Mouse (Mus musculus) small intestine, adult 2 months (tissue): Measurements from ENCODE around the gene Ryr2. TPM values are rescaled to one million over a fixed set of nuclear protein-coding genes. Genes with fewer than 3 reads are reported as not detected.

Experiments
- H3K27ac ChIP-seq: fragments of 200-500 bp; 2 replicates; pipeline ENCODE4 v1.5.1; 2012; ENCODE audit warnings: low read depth, low read length, control low read depth, inconsistent platforms; ENCODE audit not compliant: insufficient read depth
- H3K27me3 ChIP-seq: fragments of 200-500 bp; 2 replicates; pipeline ENCODE4 v1.6.1; 2012; ENCODE audit warnings: mild to moderate bottlenecking, moderate library complexity, low read length, inconsistent platforms; ENCODE audit not compliant: control insufficient read depth, insufficient read depth
- H3K36me3 ChIP-seq: fragments of 200-500 bp; 2 replicates; pipeline ENCODE4 v1.6.1; 2012; ENCODE audit warnings: mild to moderate bottlenecking, low read length, control low read depth, inconsistent platforms; ENCODE audit not compliant: control insufficient read depth, insufficient read depth
- H3K4me1 ChIP-seq: fragments of 200-500 bp; 2 replicates; pipeline ENCODE4 v1.6.1; 2012; ENCODE audit warnings: low read length, inconsistent platforms, mixed read lengths; ENCODE audit not compliant: control insufficient read depth, insufficient read depth, insufficient read length
- H3K4me3 ChIP-seq: fragments of 200-500 bp; 2 replicates; pipeline ENCODE4 v1.5.1; 2012; ENCODE audit warnings: low read depth, mild to moderate bottlenecking, control low read depth, inconsistent platforms, low read length, moderate library complexity
- CTCF ChIP-seq: fragments of 200-500 bp; IDR thresholded peaks from 2 replicates; pipeline ENCODE4 v1.5.1; 2012; ENCODE audit warnings: low read depth, mild to moderate bottlenecking, control low read depth, inconsistent platforms, low read length, moderate library complexity, mixed read lengths; ENCODE audit not compliant: insufficient replicate concordance, insufficient read length; ENCODE audit errors: extremely low read depth
- POLR2A ChIP-seq: fragments of 200-500 bp; IDR thresholded peaks from 2 replicates; pipeline ENCODE4 v1.6.1; 2012; ENCODE audit warnings: low read depth, mild to moderate bottlenecking, control low read depth, inconsistent platforms, low read length, moderate library complexity
- WGBS: fragments of 180-500 bp; shearing (Covaris S2); methylation state at CpG from one replicate; pipeline ENCODE4 v1.1.7; 2018; 5-methylcytosine and 5-hydroxymethylcytosine counted together
- polyA plus RNA-seq: library from polyadenylated mRNA; depleted of rRNA; stranded (reverse); fragments of >200 nt; gene quantifications from 2 replicates; pipeline ENCODE4 v1.2.3, GENCODE M21; 2012

The Ryr2 gene
- polyA plus RNA-seq, 1 experiment: 0.37 TPM

DNA sequence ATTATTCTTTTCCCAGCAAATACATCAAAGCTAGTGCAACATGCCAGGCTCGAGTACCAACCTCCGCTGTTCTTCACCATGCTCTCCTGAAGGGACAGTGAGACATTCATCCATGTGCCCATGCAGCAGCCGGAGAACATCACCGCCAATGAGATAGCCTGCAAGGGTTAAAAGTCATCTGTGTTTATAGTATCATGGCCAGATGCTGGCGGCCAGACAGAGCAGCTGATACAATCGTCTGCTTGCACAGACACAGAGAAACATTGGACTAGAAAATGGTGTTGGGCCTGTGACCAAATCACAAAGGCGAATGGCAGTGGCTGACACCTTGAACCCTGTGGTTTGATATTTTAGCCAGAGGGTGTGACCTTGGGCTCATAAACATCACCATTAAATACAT, 238.7 kb downstream of the Ryr2 start:
- no peak for TF ChIP-seq CTCF
- TF ChIP-seq POLR2A: no peak
- Histone ChIP-seq H3K4me3 (no peak overlapping the region), H3K27ac (no peak overlapping the region), H3K27me3 (no peaks in the 10 kb centered on the region), H3K4me1 (no peaks in the 10 kb centered on the region), H3K36me3 (no peaks in the 10 kb centered on the region)
- 63% methylated on average over 7 of the region's 7 CpGs for WGBS

DNA sequence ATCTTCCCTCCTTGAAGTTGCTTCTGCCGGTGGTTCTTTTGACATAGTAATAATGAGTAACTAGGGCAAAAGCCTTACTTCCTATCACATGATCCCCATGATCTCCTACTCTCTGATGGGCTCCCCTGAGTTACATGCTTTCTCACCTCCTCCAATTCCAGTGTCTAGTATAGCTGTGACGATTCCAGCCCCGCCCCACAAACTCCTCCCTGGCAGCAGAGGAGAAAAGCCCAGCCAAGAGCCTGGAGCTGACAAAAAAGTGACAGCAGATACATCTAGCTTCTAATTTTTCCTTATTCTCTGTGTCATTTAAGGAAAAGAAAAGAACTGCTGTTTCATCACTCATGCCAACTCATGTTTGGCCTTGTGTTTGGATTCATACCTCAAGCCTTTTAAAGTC, 241.5 kb downstream of the Ryr2 start:
- WGBS: 65% methylated on average over 3 of the region's 3 CpGs
- no peaks in the 10 kb centered on the region for H3K36me3 ChIP-seq
- H3K4me3 ChIP-seq: no peak overlapping the region
- no peak overlapping the region for H3K27ac ChIP-seq
- TF ChIP-seq CTCF (no peak), POLR2A (no peak)
- no peaks in the 10 kb centered on the region for H3K4me1 ChIP-seq
- no peaks in the 10 kb centered on the region for H3K27me3 ChIP-seq

GRCm38 (mm10) chr13:11851691-11852090, 255.1 kb downstream of the Ryr2 start:
- Histone ChIP-seq H3K27ac (no peak overlapping the region), H3K4me3 (no peak overlapping the region), H3K4me1 (no peaks in the 10 kb centered on the region), H3K27me3 (no peaks in the 10 kb centered on the region), H3K36me3 (no peaks in the 10 kb centered on the region)
- no peak for TF ChIP-seq POLR2A
- WGBS: 37% methylated on average over 3 of the region's 3 CpGs

DNA sequence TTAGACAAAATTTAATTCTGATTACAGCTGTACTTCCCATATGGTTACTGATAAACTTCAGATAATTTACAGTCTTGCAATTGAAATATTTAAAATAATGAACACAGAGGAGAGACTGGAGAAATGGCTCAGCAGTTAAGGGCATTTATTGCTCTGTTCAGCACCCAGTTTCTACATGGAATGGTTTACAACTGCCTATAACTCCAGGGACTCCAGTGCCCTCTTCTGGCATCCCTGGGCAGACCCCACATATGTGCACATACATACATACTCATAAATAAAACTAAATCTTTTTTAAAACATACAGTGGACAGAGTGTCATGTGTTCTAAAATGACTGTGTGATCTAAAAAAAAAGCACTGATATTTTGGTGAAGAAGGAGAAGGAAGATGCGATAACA, 262.9 kb downstream of the Ryr2 start:
- Histone ChIP-seq H3K27me3 (no peaks in the 10 kb centered on the region), H3K4me1 (no peaks in the 10 kb centered on the region), H3K4me3 (no peak overlapping the region), H3K27ac (no peak overlapping the region), H3K36me3 (no peaks in the 10 kb centered on the region)
- TF ChIP-seq CTCF (no peak), POLR2A (no peak)
- 94% methylated on average over 1 of the region's 1 CpGs for whole genome bisulfite sequencing

DNA sequence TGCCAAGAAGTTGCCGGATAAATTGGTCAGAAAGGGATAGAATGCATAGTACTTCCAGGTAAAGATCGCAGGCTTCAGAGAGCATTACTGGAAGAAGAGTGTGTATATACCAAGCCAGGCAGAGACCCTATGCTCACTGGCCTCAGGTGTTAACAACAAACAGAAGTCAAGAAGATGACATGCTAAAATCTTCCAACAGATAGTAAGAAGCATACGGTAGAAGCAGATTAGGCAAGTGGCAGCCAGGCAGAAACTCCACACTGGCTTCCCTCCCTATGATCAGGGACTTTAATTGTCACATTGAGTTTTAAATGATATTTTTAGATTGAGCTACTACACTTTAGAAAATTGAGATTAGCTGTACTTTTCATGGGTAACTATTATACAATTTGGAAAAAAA, 268.9 kb downstream of the Ryr2 start:
- Histone ChIP-seq H3K36me3 (no peaks in the 10 kb centered on the region), H3K4me1 (no peaks in the 10 kb centered on the region), H3K27me3 (no peaks in the 10 kb centered on the region), H3K27ac (no peak overlapping the region), H3K4me3 (no peak overlapping the region)
- WGBS: 94% methylated on average over 3 of the region's 3 CpGs
- TF ChIP-seq POLR2A: no peak
- no peak for TF ChIP-seq CTCF

- H3K36me3 ChIP-seq: no peaks in the 10 kb centered on the region
- 78% methylated on average over 4 of the region's 4 CpGs for WGBS
- no peak overlapping the region for H3K4me3 ChIP-seq
- TF ChIP-seq CTCF (no peak), POLR2A (no peak)
- H3K27ac ChIP-seq: no peak overlapping the region
- H3K27me3 ChIP-seq: no peaks in the 10 kb centered on the region
- no peaks in the 10 kb centered on the region for H3K4me1 ChIP-seq
These were observed 269.6 kb downstream of the Ryr2 start for GRCm38 (mm10) chr13:11837152-11837551.

GRCm38 (mm10) chr13:11836304-11837078, 270.3 kb downstream of the Ryr2 start:
- WGBS: 53% methylated on average over 6 of the region's 6 CpGs
- TF ChIP-seq CTCF (no peak), POLR2A (no peak)
- H3K27me3 ChIP-seq: no peaks in the 10 kb centered on the region
- no peaks in the 10 kb centered on the region for H3K36me3 ChIP-seq
- H3K4me3 ChIP-seq: no peak overlapping the region
- H3K4me1 ChIP-seq: no peaks in the 10 kb centered on the region
- H3K27ac ChIP-seq: no peak overlapping the region

DNA sequence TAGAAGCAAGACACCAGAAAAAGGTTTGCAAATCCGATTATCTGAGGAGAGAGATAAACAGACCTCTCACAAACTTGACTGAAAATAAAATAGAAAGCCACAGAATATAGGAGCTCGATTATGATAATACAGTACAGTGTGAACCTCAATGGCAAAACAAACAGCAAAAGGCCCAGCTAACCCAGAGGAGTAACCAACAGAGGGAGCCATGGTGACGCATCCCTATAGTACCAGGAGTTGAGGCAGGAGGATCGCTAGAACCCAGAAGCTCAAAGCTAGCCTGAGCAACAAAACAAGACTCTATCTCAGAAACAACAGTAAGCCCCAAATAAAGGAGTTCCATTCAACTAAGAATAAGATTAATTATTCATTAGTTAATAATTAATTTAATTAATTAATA, 275.5 kb downstream of the Ryr2 start:
- Histone ChIP-seq H3K27ac (no peak overlapping the region), H3K36me3 (no peaks in the 10 kb centered on the region), H3K27me3 (no peaks in the 10 kb centered on the region), H3K4me3 (no peak overlapping the region), H3K4me1 (no peaks in the 10 kb centered on the region)
- no peak for TF ChIP-seq POLR2A
- no peak for TF ChIP-seq CTCF
- WGBS: 80% methylated on average over 4 of the region's 4 CpGs
